Mouse (Mus musculus) heart, postnatal 10 days (tissue): ENCODE measurements around the gene Tenm1. TPM values are rescaled to one million over a fixed set of nuclear protein-coding genes. Genes with fewer than 3 reads are reported as not detected.

Source experiments
- DNase-seq, 2 experiments: peaks; one replicate each; pipeline ENCODE4 v3.0.0; 2021
- intact Hi-C: fragments of 180-260 bp; cut with DNase I; formaldehyde crosslinking; loops from one replicate; pipeline ENCODE4 v1.15.1; 2025
- total RNA-seq, 2 experiments: library from RNA; stranded (reverse); gene quantifications; 2 replicates each; pipeline ENCODE4 v1.2.3; 2021

Gene Tenm1
- total RNA-seq, 2 experiments from 2014 or later: 0.05 to 0.14 TPM

DNA sequence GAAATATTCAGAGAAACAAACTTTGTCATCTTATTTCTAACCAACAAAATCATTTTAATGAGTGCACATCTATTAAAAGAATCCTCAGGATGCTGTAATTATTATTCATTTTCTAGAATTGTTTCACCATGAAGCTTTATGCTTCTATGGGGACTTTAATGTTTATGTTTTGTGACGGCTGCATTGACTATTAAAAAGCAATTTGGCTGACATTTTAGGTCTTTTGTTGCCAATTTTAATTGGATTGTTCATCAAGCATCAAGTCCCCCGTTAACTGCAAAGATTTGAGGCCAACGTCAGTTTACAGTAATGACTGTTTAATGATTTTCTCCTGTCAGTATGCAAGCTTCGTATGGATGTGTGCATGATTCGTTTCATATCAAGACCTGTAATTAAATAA is 461.3 kb downstream of the Tenm1 start:
- DNase-seq: no peak

DNA sequence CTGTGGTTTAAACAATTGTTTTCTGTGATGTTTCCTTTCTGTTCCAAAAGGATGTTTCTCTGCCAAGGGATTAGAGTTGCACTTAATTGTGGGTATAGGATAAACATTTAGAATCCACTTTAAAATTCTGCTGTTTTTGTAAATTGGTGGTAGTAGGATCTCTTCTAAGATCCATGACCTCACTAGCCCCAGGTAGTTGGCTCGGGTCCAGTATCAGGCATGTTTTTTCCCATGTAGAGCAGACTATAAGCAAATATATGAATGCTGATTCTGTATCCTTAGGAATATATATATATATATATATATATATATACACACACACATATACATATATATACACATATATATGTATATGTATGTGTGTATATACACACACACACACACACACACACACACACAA is 567.2 kb downstream of the Tenm1 start:
- intact Hi-C loops: no loop called here
- DNase-seq: no peak

More for the DNA sequence above, 461.3 kb downstream of the Tenm1 start:
- intact Hi-C loops: no loop called here

DNA sequence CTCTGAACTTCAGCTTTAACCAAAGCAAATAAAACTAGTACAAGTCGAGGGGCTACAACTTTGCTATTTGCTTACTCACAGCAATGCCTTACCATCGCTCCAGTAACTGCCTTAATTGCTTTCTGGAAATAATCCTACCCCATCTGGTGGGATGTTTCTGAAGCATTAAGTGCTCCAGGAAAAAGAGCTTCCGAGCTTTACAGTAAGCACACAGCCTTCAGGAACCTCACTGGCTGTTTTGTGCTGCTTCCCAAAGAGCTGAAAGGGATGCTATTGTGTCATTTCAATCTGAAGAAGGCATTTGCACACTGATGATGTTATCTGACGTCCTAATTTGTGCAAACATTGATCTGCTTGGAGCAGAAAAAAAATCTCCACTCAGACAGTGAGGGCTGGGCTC is 647.4 kb downstream of the Tenm1 start:
- intact Hi-C loops: no loop called here
- DNase-seq: no peak

DNA sequence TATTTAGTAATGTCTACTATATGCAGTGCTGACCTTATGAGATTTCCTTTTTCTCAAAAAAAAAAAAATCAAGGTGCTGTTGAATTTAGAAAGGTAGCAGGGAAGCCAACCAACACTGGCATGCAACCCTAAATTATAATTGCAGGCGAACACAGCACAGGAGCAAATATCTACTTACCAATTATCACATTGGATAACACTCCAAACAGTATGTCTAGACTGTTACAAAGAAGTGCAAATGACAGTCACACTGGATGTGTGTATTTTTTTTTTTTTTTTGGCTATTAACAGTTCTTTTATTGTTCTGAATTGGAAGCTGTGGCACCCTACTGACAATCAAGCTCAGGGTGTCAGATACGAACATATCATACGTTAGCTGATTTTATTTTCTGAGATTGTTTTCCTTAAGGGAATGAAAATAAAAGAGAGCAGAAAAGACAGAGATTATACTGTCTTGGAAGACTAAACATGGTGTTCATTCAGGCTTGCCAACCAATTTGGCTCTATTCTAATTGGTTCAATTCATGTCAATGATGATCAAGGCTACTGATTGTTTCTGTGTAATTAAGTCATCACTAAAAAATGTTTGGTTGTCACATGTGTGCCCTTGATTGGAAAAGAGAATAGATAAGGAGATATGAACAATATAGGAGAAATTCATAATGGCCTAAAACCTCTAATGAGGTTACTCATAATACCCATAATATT is 710.7 kb downstream of the Tenm1 start:
- intact Hi-C loops: no loop called here
- no peak for DNase-seq

DNA sequence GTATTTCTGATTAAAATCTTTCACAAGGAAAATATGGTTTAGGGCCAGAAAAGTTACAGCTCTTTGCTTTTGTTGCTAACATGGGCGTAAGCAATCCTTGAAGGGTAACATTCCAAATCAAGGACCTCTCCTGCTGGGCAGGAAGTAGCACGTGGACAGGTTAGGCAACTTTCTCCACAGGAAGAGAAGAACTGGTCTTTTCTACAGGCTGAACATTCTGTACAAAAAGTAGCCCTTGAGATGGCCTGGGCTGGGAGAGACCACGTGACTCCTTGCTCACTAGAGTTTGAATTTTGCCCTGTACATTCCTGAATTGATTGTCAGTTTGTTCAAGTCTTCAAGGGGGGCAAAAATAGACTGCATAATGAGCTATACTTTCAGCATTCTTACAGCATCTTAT is 728.6 kb downstream of the Tenm1 start:
- intact Hi-C loops: no loop called here
- DNase-seq: no peak

DNA sequence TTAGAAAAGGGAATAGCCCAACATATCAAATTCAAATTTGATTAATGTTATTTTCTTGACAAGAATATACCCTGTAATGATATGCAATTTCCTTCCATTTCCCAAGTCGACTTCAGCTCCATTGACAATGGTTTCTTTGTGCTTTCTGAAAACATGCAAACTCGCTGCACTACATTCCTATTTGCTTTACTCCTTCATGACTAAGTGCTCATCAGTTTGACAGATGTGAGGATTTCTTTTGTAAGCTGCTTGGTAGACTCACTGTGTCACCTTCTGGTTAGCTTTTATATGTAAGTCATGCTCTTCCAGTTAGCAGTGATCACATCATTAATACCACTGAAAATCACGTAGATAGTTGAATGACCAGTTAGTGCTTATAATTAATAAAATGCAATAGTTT is 781.8 kb downstream of the Tenm1 start:
- DNase-seq: no peak
- intact Hi-C loops: no loop called here

DNA sequence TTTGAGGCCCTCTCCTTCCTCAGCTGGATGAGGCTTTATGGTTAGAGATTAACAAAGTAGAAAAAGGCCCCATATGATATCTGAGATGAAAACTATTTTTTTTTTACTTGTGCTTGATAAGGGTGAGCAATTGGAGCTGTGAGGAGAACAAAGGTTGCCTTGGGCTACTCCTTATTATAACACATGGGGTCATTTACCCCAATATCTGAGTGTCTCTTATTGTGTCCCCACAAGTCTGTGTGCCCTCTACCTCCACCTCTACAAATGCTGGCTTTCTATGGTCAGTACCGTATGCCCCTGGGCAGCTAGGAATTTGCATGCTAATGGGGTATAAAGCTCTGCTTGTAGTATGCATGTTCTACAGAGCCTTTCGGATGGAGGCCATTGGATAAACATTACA is 848.4 kb downstream of the Tenm1 start:
- DNase-seq: no peak
- intact Hi-C loops: no loop called here

DNA sequence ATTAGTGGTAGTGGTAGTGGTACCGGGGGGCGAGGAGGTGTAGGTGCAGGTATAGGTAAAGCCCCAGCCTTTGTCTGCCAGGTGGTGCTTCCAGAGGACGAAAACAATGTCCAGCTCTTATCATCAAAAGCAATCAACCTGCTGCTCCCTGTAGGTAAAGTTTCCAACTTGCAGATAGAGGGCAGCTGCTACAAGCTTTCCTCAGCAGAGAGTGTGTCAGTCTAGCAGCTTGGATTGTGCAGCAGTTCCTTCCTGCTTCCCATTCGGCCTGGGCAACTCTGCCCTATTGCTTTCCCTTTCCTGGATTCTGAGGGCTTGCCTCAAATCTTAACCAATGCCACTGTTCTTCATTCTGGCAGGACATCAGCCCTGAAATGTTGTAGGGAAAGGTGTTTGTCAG is 870.2 kb downstream of the Tenm1 start:
- DNase-seq: no peak
- intact Hi-C loops: no loop called here

DNA sequence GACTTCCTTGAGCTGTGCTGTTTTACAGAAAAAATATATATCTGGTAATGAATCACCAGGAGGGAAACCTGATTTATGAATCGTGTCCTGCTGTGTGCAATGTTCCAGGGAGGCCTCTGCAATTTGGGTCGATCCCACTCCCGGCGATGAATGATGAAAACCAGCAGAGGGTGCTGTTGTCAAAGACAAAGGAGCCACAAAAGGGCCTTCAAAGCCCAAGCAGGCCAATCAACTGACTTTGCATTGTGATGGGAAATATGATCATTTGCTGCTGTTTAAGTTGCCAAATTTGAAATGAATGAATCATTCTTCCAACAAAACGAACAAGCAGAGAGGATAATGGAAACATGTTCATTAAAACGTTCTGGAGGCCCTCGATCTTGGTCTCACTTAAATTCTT is 871.6 kb downstream of the Tenm1 start:
- intact Hi-C loops: no loop called here
- DNase-seq: peak; percentile 39 to 61

DNA sequence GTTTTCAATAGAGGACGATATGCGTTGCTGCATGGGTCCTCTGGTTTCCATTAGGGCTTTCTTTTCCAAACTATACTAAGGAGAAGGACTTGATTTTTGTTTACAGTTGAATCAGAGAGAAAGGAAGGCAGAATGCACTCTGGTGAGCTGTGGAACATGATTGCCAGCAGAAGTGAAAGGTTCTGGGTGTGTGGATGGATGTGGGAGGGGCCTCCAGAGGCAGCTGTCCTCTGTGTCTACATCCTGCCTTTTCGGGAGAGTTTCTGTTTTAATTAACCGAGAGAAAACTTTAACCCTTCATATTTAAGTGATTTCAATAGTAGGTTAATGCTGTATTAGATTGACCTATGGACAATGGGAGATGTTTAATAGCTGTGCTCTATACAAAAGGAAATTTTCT is 880.4 kb downstream of the Tenm1 start:
- no peak for DNase-seq
- intact Hi-C loops: no loop called here

DNA sequence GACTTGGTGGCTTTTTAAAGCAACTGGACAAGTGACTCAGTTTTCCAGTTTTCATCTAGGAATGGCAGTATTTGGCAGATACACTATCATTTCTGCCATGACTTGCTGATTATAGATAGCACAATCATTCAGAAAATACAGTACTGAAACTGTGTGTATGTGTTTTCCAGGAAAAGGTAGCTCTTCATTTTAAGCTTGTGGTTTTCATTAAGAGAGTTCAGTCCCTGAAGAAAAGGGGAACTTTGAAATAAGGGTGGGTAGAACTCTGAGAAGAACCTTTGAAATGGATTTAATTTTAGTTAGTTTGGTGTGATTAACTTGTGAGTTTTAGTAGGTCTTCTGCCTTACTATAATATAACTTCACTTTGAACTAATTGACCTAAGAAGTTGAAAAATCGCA is 883.9 kb downstream of the Tenm1 start:
- intact Hi-C loops: no loop called here
- no peak for DNase-seq

DNA sequence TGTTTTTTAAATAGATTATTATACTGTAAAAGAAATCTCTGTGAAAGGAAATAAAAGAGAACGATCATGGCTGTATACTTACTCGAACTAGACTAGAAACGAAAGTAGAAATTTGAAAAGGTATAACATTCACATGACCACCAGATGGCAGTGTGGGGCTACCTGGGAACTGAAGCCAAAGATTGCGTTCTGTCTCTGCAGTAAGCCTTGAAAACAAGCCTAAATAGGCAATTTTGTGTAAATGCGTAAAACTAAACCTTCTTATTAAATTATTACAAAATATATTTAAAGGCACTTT is 888.2 kb downstream of the Tenm1 start:
- intact Hi-C loops: no loop called here

DNA sequence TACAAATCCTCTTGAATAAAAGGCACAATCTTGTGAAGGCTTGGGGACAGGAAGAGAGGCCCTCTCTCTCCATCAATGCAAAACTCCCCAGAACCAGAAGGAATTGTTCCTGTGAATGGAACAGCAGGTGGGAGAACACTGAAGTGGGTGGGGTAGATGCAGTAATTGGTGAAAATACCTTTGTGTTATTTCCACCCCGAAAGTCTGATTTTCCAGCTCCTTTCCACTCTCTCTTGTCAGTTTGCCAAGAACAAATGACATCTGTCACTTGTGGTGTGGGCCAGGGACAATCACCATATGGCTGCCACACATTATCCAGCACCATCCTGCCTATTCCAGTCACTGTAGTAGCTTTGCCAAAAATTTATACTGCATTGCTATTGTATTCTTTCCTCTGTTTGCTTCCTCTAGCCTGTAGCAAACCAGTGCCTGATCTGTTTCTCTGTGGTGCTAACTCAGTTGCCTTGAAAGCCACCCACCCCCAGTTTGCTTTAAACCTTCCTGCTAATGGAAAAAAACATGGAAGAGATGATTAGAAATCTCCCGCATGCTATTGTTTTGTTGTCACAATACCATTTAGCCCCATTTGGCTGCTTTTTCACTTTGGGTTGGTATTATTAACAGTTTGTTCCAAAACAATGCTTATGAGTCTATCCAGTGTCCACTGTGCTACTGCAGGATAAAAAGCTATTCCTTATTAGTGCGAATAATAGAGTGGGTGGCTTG is 888.7 kb downstream of the Tenm1 start:
- peak; percentile 12 to 14 for DNase-seq
- intact Hi-C loops: no loop called here

More for the DNA sequence above, 888.2 kb downstream of the Tenm1 start:
- DNase-seq: peak; percentile 74 to 82

DNA sequence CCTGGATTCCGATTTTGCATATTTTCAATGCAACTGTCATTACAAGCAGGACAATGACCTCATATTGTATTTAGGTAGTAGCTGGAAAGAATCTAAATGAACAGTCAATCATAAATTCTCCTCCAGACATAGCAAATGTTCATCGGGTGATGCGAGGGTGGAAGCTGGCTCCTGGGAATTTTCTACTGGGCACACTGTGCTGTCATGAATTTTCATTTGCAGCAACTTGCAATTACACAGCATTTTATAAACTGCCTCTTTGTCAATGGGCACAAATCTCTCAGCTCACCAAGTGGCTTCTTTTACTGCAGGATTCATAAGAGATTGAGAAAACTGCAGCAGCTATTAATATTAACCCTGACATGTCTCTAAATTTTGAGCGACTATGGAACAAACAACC is 898.2 kb downstream of the Tenm1 start:
- intact Hi-C loops: loop anchor here (10.0 kb wide), 1 partner anchor 166 kb away; no protein-coding TSS in a partner anchor
- DNase-seq: no peak

DNA sequence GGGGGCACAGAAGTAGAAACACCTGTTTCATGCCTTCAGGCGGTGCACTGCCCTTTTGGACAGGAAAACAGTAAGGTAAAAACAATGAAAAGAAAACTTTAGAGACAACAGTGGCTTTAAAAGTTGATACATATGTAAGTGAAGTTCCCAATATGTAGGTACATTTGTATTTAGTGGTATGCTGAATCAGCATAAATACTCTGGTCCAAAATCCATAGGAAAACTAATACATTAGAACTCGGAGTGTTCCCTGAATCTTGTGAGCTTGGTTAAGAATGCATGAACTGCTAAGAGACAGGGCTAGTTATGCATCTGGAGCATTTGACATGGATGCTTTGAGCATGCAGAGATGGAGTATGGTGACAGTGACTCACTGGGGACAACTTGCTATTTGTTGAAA is 906.1 kb downstream of the Tenm1 start:
- DNase-seq: no peak
- intact Hi-C loops: no loop called here

DNA sequence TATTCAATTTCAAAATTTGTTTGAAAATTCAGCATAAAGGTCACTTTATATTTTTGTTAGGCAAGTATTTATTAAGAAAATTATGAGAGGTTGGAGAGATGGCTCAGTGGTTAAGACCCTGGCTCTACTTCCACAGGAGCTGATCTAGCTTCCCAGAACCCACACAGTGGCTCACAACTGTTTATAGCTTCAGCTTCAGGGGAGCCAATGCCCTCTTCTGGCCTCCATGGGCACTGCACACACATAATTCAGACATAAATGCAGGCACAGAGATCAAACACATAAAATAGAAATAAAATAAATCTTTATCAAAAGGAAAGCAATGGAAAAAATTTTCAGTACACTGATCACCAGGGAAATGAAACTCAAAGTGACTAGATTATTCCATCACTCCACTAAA is 916.4 kb downstream of the Tenm1 start:
- intact Hi-C loops: loop anchor here (2.0 to 5.0 kb wide), 2 partner anchors 155 to 240 kb away; no protein-coding TSS in a partner anchor
- DNase-seq: no peak

DNA sequence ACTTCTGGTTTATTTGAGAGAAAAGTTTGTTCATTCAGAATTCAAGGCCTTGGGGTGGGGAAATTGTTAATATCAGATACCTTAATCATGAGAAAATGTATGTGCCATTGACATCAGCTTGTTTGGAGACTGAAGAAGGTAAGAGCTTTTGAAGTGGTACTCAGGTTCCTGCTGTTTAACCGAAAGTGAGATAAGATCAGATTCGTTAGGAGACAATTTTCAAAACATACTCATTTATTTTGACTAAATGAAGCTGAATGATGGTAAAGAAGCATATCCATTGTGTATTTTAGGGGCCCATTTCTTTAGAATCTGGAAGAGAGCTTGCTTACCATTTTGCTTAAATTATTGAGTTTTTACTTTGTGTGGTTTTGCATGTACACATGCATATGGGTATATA is 917.8 kb downstream of the Tenm1 start:
- intact Hi-C loops: loop anchor here (5.0 kb wide), 1 partner anchor 154 kb away; no protein-coding TSS in a partner anchor
- DNase-seq: no peak

DNA sequence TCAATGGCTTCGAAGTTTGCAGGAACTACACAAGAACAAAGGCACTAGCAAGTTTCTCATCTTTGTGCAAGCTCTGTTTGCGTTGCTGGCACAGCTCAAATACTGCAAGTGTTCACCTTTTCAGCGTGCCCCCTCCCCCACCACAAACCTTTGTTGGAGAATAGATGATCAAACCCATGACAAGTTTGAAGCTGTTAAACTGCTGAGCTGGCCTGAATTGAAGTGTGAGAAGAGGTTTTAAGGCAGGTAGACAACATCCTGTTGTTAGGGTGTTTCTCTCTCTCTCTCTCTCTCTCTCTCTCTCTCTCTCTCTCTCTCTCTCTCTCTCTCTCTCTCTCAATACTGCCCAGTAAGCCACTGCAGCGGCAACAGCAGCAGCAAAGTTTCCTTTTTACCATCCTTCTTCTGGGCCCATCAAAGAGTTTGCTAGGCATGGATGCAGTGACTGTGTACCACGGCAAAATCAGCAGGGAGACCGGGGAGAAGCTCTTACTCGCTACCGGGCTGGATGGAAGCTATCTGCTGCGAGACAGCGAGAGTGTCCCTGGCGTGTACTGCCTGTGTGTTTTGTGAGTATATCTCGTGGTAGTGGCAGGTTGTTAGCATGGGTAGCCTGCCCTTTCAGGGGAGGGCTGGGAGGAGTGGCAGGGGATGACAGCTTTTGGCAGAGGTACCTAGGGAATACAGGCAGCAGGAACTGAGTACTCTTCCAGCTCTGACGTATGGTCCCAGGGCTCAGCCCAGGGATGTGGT is 926.5 kb downstream of the Tenm1 start, which contains the start of gene Sh2d1a:
TSS of gene Sh2d1a (plus strand) at position 163 of the 753 bp plus-strand sequence.
- DNase-seq: no peak
- intact Hi-C loops: no loop called here

DNA sequence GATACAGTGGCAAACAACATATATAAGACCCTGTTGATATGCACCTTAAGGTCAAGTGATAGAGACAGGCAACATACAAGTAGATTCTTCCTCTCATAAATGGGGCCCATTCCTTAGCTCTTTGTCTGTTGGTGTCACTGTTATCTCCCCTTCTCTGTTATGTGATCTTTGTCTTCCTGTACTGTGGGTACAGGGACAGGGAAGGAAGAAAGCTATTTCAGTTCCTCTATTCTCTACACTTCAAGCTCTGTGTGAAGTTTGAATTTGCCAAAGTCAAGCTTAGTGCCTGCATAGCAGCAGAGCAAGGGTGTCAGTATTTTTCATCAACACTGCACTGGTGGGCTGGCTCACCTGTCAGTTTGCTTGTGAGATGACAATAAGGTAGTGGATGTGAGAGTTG is 928.4 kb downstream of the Tenm1 start:
- intact Hi-C loops: no loop called here
- DNase-seq: no peak

DNA sequence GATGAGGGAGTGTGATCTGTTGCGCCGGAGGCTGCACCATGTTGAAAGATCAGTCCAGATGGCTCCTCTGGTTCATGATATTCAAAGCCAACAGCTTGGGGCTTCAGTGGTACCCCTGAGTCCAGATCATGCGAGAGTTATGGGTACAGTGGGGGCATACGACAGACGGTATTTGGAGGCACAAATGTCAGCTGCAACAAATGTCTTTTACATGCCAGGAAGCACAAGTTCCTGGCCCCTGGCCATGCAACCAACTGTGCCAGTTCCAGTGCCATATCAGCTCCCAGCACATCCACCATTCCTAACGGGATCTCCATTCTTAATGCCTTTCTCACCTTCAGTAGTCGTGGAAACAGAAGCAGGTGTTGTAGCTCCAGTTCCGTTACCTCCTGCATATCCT is 938.6 kb downstream of the Tenm1 start:
- no peak for DNase-seq

DNA sequence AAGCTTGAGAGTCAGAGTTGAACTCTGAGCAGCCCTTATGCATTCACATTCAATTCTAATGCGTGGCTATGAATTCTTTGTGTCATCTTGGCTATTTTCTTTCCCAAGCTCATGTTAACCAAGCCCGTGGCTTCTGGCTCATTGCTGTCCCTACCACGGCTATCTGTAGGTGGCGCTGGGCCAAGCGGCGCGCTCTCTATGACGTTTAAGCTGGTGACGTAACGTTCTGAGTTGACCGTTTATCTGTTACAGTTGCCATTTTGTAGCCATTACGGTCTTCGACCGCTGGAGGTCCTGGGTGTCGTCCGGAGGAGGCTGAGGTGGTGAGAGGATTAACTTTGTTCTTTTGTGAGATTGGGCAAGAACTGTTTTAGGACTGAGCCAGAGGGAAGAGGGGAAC is 939.5 kb downstream of the Tenm1 start, which contains the start of gene Tex13c2:
TSS of gene Tex13c2 (plus strand) at position 246 of the 400 bp plus-strand sequence.
- DNase-seq: no peak
- intact Hi-C loops: no loop called here

More for the DNA sequence above, 938.6 kb downstream of the Tenm1 start:
- intact Hi-C loops: no loop called here
